Mouse (Mus musculus) lung, postnatal 0 days (tissue): ENCODE measurements around the gene Extl1. TPM values are rescaled to one million over a fixed set of nuclear protein-coding genes. Genes with fewer than 3 reads are reported as not detected.

Experiments used
- ATAC-seq: fragments of 200-750 bp; cut with Nextera tagmentation; 2 replicates; pipeline ENCODE4 v1.8.0; 2017; ENCODE audit warnings: moderate library complexity
- DNase-seq: peaks from one replicate; pipeline ENCODE4 v3.0.0-alpha.2; 2016; ENCODE audit warnings: low spot score
- H3K27ac ChIP-seq: fragments of 300-500 bp; sonication (generic); 2 replicates; pipeline ENCODE4 v1.5.1; 2014; ENCODE audit warnings: antibody characterized with exemption, mild to moderate bottlenecking, low read length, mixed read lengths
- H3K27me3 ChIP-seq: fragments of 300-500 bp; sonication (generic); replicated peaks from 2 replicates; pipeline ENCODE4 v1.6.1; 2014; ENCODE audit warnings: low read length, mixed read lengths; ENCODE audit not compliant: insufficient read depth
- H3K36me3 ChIP-seq: fragments of 300-500 bp; sonication (generic); 2 replicates; pipeline ENCODE4 v1.6.1; 2014; ENCODE audit warnings: low read length, mixed read lengths; ENCODE audit not compliant: insufficient read depth
- H3K4me1 ChIP-seq: fragments of 300-500 bp; sonication (generic); 2 replicates; pipeline ENCODE4 v1.6.1; 2014; ENCODE audit warnings: antibody characterized with exemption, low read depth, low read length, mixed read lengths; ENCODE audit not compliant: insufficient read depth
- H3K4me2 ChIP-seq: fragments of 300-500 bp; sonication (generic); replicated peaks from 2 replicates; pipeline ENCODE4 v1.6.1; 2014; ENCODE audit warnings: low read depth, mild to moderate bottlenecking, low read length, moderate library complexity, mixed read lengths
- H3K4me3 ChIP-seq: fragments of 300-500 bp; sonication (generic); 2 replicates; pipeline ENCODE4 v1.5.1; 2014; ENCODE audit warnings: low read depth, low read length
- H3K9ac ChIP-seq: fragments of 300-500 bp; sonication (generic); replicated peaks from 2 replicates; pipeline ENCODE4 v1.6.1; 2014; ENCODE audit warnings: low read depth, mild to moderate bottlenecking
- H3K9me3 ChIP-seq: fragments of 300-500 bp; sonication (generic); 2 replicates; pipeline ENCODE4 v1.6.1; 2016; ENCODE audit warnings: low read length, mixed read lengths
- CTCF ChIP-seq: IDR thresholded peaks from 2 replicates; pipeline ENCODE4 v1.5.1; 2016; ENCODE audit warnings: antibody characterized with exemption, mild to moderate bottlenecking
- EP300 ChIP-seq: IDR thresholded peaks from 2 replicates; pipeline ENCODE4 v1.6.1; 2016; ENCODE audit warnings: antibody characterized with exemption, mild to moderate bottlenecking, control low read depth
- WGBS: fragments of 180-500 bp; shearing (Covaris S2); extraction: QIAGEN DNeasy Blood & Tissue Kit; methylation state at CpG from one replicate; pipeline ENCODE4 v1.1.7; 2014; 5-methylcytosine and 5-hydroxymethylcytosine counted together
- polyA plus RNA-seq: library from polyadenylated mRNA; unstranded; fragments of >200 nt; fragmentation: Nextera tagmentation; extraction: Ambion mirVana; gene quantifications from 2 replicates; pipeline ENCODE4 v1.2.1, GENCODE M21; 2015

The Extl1 gene
- polyA plus RNA-seq, 1 experiment from 2014 or later = 0.82 TPM

DNA sequence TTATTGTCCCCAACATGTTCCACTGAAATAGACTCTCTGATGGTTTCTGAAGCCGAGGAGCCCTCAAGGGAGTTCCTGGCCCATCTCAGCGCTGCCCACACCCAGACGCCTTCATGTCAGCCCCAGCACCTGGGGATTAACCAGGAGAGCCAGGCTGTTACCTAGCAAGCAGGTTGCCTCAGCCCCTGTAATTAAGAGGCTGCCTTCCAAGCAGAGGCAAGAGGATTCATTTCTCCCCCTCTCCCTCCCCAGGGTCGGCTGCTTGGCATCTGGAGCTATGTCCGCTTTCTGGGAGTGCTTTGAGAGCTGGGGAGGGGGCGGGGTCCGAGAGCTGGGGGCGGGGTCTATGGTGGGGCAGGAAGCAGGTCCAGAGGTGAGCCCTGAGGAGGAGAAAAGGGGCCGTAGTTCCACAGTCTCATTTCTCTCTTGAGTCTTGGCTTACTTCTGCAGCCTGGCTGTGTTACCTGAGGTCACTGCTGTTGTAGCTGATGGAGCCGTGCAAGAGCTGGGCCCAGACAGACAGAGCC lies 5.5 kb downstream of the Extl1 start:
- 36% methylated on average over 10 of the region's 10 CpGs for WGBS
- Histone ChIP-seq H3K36me3 (no peaks in the 10 kb centered on the region), H3K4me1 (no peaks in the 10 kb centered on the region), H3K4me2 (no peak overlapping the region), H3K9me3 (no peaks in the 10 kb centered on the region), H3K4me3 (no peak overlapping the region), H3K9ac (no peak overlapping the region), H3K27me3 (no peaks in the 10 kb centered on the region), H3K27ac (no peak overlapping the region)
- DNase-seq = no peak
- no peak for ATAC-seq
- TF ChIP-seq EP300 = no peak
- no peak for TF ChIP-seq CTCF

DNA sequence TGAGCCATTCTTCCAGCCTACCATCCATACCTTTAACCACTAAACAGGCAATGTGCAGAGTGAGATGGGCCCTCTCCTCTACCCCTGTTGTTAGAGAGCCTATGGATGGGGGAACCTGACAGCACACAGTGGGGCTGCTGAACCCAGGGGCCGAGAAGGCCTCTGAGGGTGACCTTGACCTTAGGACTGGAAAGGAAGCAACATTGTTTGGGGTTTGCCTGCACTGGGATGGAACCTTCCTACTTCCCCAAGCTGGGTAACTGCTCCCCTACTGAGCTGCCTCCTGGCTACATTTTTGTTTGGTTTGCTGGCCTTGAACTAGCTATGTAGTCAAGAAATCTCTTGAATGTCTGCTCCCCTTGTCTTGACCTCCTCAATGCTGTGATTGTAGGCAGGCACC lies 9.3 kb downstream of the Extl1 start:
- Histone ChIP-seq H3K27ac (no peak overlapping the region), H3K9ac (no peak overlapping the region), H3K36me3 (no peaks in the 10 kb centered on the region), H3K4me1 (peaks cover 7% of the 10 kb centered on the region), H3K4me2 (no peak overlapping the region), H3K4me3 (no peak overlapping the region), H3K27me3 (peaks cover 16% of the 10 kb centered on the region), H3K9me3 (no peaks in the 10 kb centered on the region)
- TF ChIP-seq CTCF (no peak), EP300 (no peak)
- 50% methylated on average over 1 of the region's 1 CpGs for WGBS
- no peak for DNase-seq
- ATAC-seq = no peak

GRCm38 (mm10) chr4:134373295-134373694 lies 10.4 kb downstream of the Extl1 start:
- WGBS = 81% methylated on average over 6 of the region's 8 CpGs
- Histone ChIP-seq H3K4me1 (peaks cover 7% of the 10 kb centered on the region), H3K27ac (no peak overlapping the region), H3K4me2 (no peak overlapping the region), H3K4me3 (no peak overlapping the region), H3K36me3 (no peaks in the 10 kb centered on the region), H3K9ac (no peak overlapping the region), H3K27me3 (peaks cover 16% of the 10 kb centered on the region), H3K9me3 (no peaks in the 10 kb centered on the region)
- TF ChIP-seq EP300 (no peak), CTCF (no peak)
- no peak for DNase-seq
- no peak for ATAC-seq

GRCm38 (mm10) chr4:134372294-134372747 lies 11.3 kb downstream of the Extl1 start:
- no peaks in the 10 kb centered on the region for H3K36me3 ChIP-seq
- H3K9ac ChIP-seq = no peak overlapping the region
- H3K4me2 ChIP-seq = peak overlapping the region; percentile 81
- ATAC-seq = peak; percentile 86
- H3K4me1 ChIP-seq = peaks cover 7% of the 10 kb centered on the region
- peak; percentile 84 for DNase-seq
- peaks cover 16% of the 10 kb centered on the region for H3K27me3 ChIP-seq
- TF ChIP-seq CTCF (no peak), EP300 (no peak)
- WGBS = 0% methylated on average over 15 of the region's 16 CpGs
- no peaks in the 10 kb centered on the region for H3K9me3 ChIP-seq
- peak overlapping the region; percentile 41 for H3K4me3 ChIP-seq
- no peak overlapping the region for H3K27ac ChIP-seq

DNA sequence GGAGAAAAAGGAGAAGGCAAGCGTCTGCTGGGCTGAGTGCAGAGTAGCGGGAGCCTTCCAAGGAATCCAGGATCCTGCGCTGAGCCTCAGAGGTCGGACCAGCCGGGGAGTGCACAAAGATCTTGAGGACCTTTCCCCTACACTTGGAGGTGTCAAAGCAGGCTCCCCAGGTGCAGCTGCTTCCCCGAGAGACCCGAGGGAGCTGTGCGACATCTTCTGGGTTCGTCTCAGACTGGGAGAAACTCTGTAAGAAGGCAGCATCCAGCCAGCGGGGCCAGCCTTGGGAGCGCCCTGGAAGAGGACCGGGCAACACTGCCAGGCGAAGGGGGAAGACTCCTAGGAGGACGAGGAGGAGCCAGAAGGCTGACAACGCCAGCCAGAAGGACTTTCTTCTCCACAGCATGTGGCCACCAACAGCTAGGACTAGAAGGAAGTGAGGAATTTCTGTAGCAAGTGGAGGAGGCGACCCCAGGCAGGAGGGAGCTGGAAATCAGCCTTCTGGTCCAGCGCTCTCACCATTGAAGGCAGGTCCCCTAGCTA lies 12.3 kb downstream of the Extl1 start:
- no peak overlapping the region for H3K9ac ChIP-seq
- H3K27ac ChIP-seq = no peak overlapping the region
- peaks cover 7% of the 10 kb centered on the region for H3K4me1 ChIP-seq
- H3K4me2 ChIP-seq = peak overlapping the region; percentile 81
- H3K27me3 ChIP-seq = peaks cover 16% of the 10 kb centered on the region
- DNase-seq (no peak), ATAC-seq (no peak)
- TF ChIP-seq CTCF (no peak), EP300 (no peak)
- H3K9me3 ChIP-seq = no peaks in the 10 kb centered on the region
- H3K36me3 ChIP-seq = no peaks in the 10 kb centered on the region
- H3K4me3 ChIP-seq = peak overlapping the region; percentile 22; the same call in 1 of the 2 replicates
- under 1% methylated on average over 17 of the region's 17 CpGs for WGBS

DNA sequence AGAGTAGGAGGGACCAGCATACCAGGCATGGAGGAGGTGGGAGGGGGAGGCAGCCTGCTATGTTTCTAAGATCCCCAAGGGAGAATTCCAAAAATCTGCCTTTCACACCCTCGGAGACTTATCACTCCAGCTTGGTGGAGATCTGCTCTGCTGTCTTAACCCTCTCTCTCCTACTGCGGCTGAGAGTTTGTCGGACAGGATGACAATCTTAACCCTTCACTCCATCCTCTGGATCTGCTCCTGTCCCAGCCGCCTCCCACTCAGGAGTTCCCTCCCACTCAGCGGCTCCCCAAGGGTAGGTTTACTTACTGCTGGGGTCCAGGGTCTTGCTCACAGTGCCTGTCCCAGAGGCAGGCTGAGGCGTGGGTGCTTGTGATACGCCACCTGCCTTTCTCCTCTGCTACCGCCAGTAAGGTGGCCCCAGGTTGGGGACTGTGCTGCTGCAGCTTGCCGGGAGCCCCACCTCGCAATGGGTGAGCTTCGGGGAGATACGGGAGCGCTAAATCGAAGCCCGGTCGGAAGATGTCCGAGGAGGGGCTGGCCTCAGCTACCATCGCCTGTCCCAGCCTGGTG lies 12.9 kb downstream of the Extl1 start:
- ATAC-seq = peak; percentile 9
- H3K4me3 ChIP-seq = peak overlapping the region; percentile 22; the same call in 1 of the 2 replicates
- H3K27ac ChIP-seq = no peak overlapping the region
- peak overlapping the region; percentile 81 for H3K4me2 ChIP-seq
- H3K36me3 ChIP-seq = no peaks in the 10 kb centered on the region
- DNase-seq = no peak
- TF ChIP-seq CTCF = 0 out of 2 replicates have a peak, but pooled peaks have one; percentile 1
- no peak for TF ChIP-seq EP300
- no peak overlapping the region for H3K9ac ChIP-seq
- no peaks in the 10 kb centered on the region for H3K9me3 ChIP-seq
- peaks cover 7% of the 10 kb centered on the region for H3K4me1 ChIP-seq
- H3K27me3 ChIP-seq = peaks cover 16% of the 10 kb centered on the region
- WGBS = 2% methylated on average over 17 of the region's 18 CpGs
